Mouse (Mus musculus): ENCODE measurements around the gene Cenps. TPM values are rescaled to one million over a fixed set of nuclear protein-coding genes. Genes with fewer than 3 reads are reported as not detected.

Cenps gene
- 1 to 10 TPM; 7.4 to 8.3 TPM for total RNA-seq (2021)
- 0.85 and 0.96 TPM in 2 replicates for polyA plus RNA-seq (2012; rRNA removed)
- long read RNA-seq, transcript Cenps-201 (5 exons, 1,110 nt): major isoform, 9 of 10 reads
- long read RNA-seq, partial matches to known transcripts: 0 of 10 reads
- long read RNA-seq, other reads (novel, unspliced or antisense): 0 of 10 reads

- Histone ChIP-seq H3K27ac (peak within 1 kb of the TSS; percentile 82), H3K79me2 (replicated peaks; ENCODE audit: control insufficient read depth, insufficient read depth, low read length) (no peaks in the 10 kb centered on the region), H3K27me3 (ENCODE audit: control insufficient read depth, insufficient read depth, low read length) (no peaks in the 10 kb centered on the region), H3K9ac (ENCODE audit: low read depth, low read length) (peak within 1 kb of the TSS; percentile 65), H3K4me3 (peak within 1 kb of the TSS; percentile 93), H3K4me1 (ENCODE audit: control insufficient read depth, insufficient read depth, low read length) (0 out of 2 replicates have a peak, but pooled peaks cover 1% of the 10 kb centered on the region), H3K36me3 (ENCODE audit: control insufficient read depth, insufficient read depth, low read length) (no peaks in the 10 kb centered on the region)
- intact Hi-C loops (cut with DNase I): loop anchor here (2.0 kb wide), 1 partner anchor 394 kb away; no protein-coding TSS in a partner anchor
- peak; percentile 91 to 94 for DNase-seq
- TF ChIP-seq CTCF (IDR thresholded peaks at IDR 0.05): no peak
- TF ChIP-seq POLR2A (IDR thresholded peaks at IDR 0.05; ENCODE audit: insufficient read depth, low read depth, low read length): no peak
- 0 out of 2 replicates have a peak, but pooled peaks have one; percentile 8 for TF ChIP-seq EP300 (IDR thresholded peaks at IDR 0.05; ENCODE audit: insufficient read depth, low read depth, low read length)
- 1% methylated on average over 68 of the region's 68 CpGs for WGBS
Observed at GRCm38 (mm10) chr4:149136982-149137770, at the start of gene Cenps. TSS of gene Cenps (minus strand) at chr4:149137629.

GRCm38 (mm10) chr4:149182755-149183154, 45.3 kb upstream of the Cenps start:
- H3K27me3 ChIP-seq (ENCODE audit: control insufficient read depth, insufficient read depth, low read length): no peaks in the 10 kb centered on the region
- no peak overlapping the region for H3K4me3 ChIP-seq
- 0 out of 2 replicates have a peak, but pooled peaks have one; percentile 27 for TF ChIP-seq EP300 (IDR thresholded peaks at IDR 0.05; ENCODE audit: insufficient read depth, low read depth, low read length)
- TF ChIP-seq CTCF (IDR thresholded peaks at IDR 0.05): peak; percentile 76
- no peak for TF ChIP-seq POLR2A (IDR thresholded peaks at IDR 0.05; ENCODE audit: insufficient read depth, low read depth, low read length)
- H3K27ac ChIP-seq: no peak overlapping the region
- H3K9ac ChIP-seq (ENCODE audit: low read depth, low read length): no peak overlapping the region
- H3K79me2 ChIP-seq (replicated peaks; ENCODE audit: control insufficient read depth, insufficient read depth, low read length): no peaks in the 10 kb centered on the region
- H3K36me3 ChIP-seq (ENCODE audit: control insufficient read depth, insufficient read depth, low read length): no peaks in the 10 kb centered on the region
- no peak for DNase-seq
- 56% methylated on average over 4 of the region's 4 CpGs for WGBS
- H3K4me1 ChIP-seq (ENCODE audit: control insufficient read depth, insufficient read depth, low read length): no peaks in the 10 kb centered on the region
- intact Hi-C loops (cut with DNase I): loop anchor here (2.0 kb wide), 1 partner anchor 38 kb away; no protein-coding TSS in a partner anchor

GRCm38 (mm10) chr4:149182192-149182591, 44.8 kb upstream of the Cenps start:
- no peak overlapping the region for H3K27ac ChIP-seq

GRCm38 (mm10) chr4:149179573-149179972, 42.1 kb upstream of the Cenps start:
- DNase-seq: no peak
- H3K36me3 ChIP-seq (ENCODE audit: control insufficient read depth, insufficient read depth, low read length): no peaks in the 10 kb centered on the region
- no peaks in the 10 kb centered on the region for H3K27me3 ChIP-seq (ENCODE audit: control insufficient read depth, insufficient read depth, low read length)
- intact Hi-C loops (cut with DNase I): no loop called here
- WGBS: 63% methylated on average over 4 of the region's 4 CpGs
- H3K9ac ChIP-seq (ENCODE audit: low read depth, low read length): no peak overlapping the region
- TF ChIP-seq CTCF (IDR thresholded peaks at IDR 0.05): no peak
- TF ChIP-seq EP300 (IDR thresholded peaks at IDR 0.05; ENCODE audit: insufficient read depth, low read depth, low read length): no peak
- H3K4me3 ChIP-seq: no peak overlapping the region
- H3K79me2 ChIP-seq (replicated peaks; ENCODE audit: control insufficient read depth, insufficient read depth, low read length): no peaks in the 10 kb centered on the region
- no peak overlapping the region for H3K27ac ChIP-seq
- H3K4me1 ChIP-seq (ENCODE audit: control insufficient read depth, insufficient read depth, low read length): no peaks in the 10 kb centered on the region

More at GRCm38 (mm10) chr4:149182192-149182591, 44.8 kb upstream of the Cenps start:
- no peaks in the 10 kb centered on the region for H3K27me3 ChIP-seq (ENCODE audit: control insufficient read depth, insufficient read depth, low read length)
- intact Hi-C loops (cut with DNase I): loop anchor here (2.0 kb wide), 1 partner anchor 37 kb away; no protein-coding TSS in a partner anchor
- no peaks in the 10 kb centered on the region for H3K79me2 ChIP-seq (replicated peaks; ENCODE audit: control insufficient read depth, insufficient read depth, low read length)
- WGBS: 77% methylated on average over 7 of the region's 7 CpGs
- no peak overlapping the region for H3K9ac ChIP-seq (ENCODE audit: low read depth, low read length)
- H3K4me3 ChIP-seq: no peak overlapping the region
- TF ChIP-seq CTCF (IDR thresholded peaks at IDR 0.05): no peak
- H3K4me1 ChIP-seq (ENCODE audit: control insufficient read depth, insufficient read depth, low read length): no peaks in the 10 kb centered on the region
- peak in 1 of 2 experiments; percentile 50 for DNase-seq
- no peaks in the 10 kb centered on the region for H3K36me3 ChIP-seq (ENCODE audit: control insufficient read depth, insufficient read depth, low read length)

- no peak for TF ChIP-seq CTCF (IDR thresholded peaks at IDR 0.05)
- no peak for TF ChIP-seq POLR2A (IDR thresholded peaks at IDR 0.05; ENCODE audit: insufficient read depth, low read depth, low read length)
- no peak for TF ChIP-seq EP300 (IDR thresholded peaks at IDR 0.05; ENCODE audit: insufficient read depth, low read depth, low read length)
- Histone ChIP-seq H3K9ac (ENCODE audit: low read depth, low read length) (no peak overlapping the region), H3K79me2 (replicated peaks; ENCODE audit: control insufficient read depth, insufficient read depth, low read length) (no peaks in the 10 kb centered on the region), H3K27me3 (ENCODE audit: control insufficient read depth, insufficient read depth, low read length) (no peaks in the 10 kb centered on the region), H3K27ac (no peak overlapping the region), H3K4me3 (no peak overlapping the region), H3K36me3 (ENCODE audit: control insufficient read depth, insufficient read depth, low read length) (no peaks in the 10 kb centered on the region), H3K4me1 (ENCODE audit: control insufficient read depth, insufficient read depth, low read length) (no peaks in the 10 kb centered on the region)
- no peak for DNase-seq
- intact Hi-C loops (cut with DNase I): no loop called here
- 76% methylated on average over 7 of the region's 7 CpGs for WGBS
Observed at GRCm38 (mm10) chr4:149179160-149179559, 41.7 kb upstream of the Cenps start.

GRCm38 (mm10) chr4:149178328-149178727, 40.9 kb upstream of the Cenps start:
- no peak overlapping the region for H3K27ac ChIP-seq
- H3K9ac ChIP-seq (ENCODE audit: low read depth, low read length): no peak overlapping the region
- DNase-seq: no peak
- H3K27me3 ChIP-seq (ENCODE audit: control insufficient read depth, insufficient read depth, low read length): no peaks in the 10 kb centered on the region
- no peak overlapping the region for H3K4me3 ChIP-seq
- H3K4me1 ChIP-seq (ENCODE audit: control insufficient read depth, insufficient read depth, low read length): no peaks in the 10 kb centered on the region
- no peak for TF ChIP-seq CTCF (IDR thresholded peaks at IDR 0.05)
- TF ChIP-seq EP300 (IDR thresholded peaks at IDR 0.05; ENCODE audit: insufficient read depth, low read depth, low read length): no peak
- TF ChIP-seq POLR2A (IDR thresholded peaks at IDR 0.05; ENCODE audit: insufficient read depth, low read depth, low read length): no peak
- WGBS: 84% methylated on average over 7 of the region's 7 CpGs
- H3K79me2 ChIP-seq (replicated peaks; ENCODE audit: control insufficient read depth, insufficient read depth, low read length): no peaks in the 10 kb centered on the region
- intact Hi-C loops (cut with DNase I): no loop called here
- no peaks in the 10 kb centered on the region for H3K36me3 ChIP-seq (ENCODE audit: control insufficient read depth, insufficient read depth, low read length)
